Mouse (Mus musculus): ENCODE data around the gene Stard13. TPM values are rescaled to one million over a fixed set of nuclear protein-coding genes. Genes with fewer than 3 reads are reported as not detected.

The Stard13 gene
- polyA plus RNA-seq, 1 experiment = 7.1 TPM

- H3K27me3 ChIP-seq (ENCODE audit: control insufficient read depth, insufficient read depth, low read length, poor library complexity, severe bottlenecking) = no peaks in the 10 kb centered on the region
- H3K9ac ChIP-seq (ENCODE audit: low read depth, poor library complexity, severe bottlenecking) = no peak overlapping the region
- no peak overlapping the region for H3K4me3 ChIP-seq (ENCODE audit: low read depth, low read length)
- H3K4me1 ChIP-seq (ENCODE audit: control insufficient read depth, insufficient read depth, low read length) = no peaks in the 10 kb centered on the region
- H3K9me3 ChIP-seq (replicated peaks; ENCODE audit: control insufficient read depth, insufficient read depth, low read length, poor library complexity, severe bottlenecking) = no peaks in the 10 kb centered on the region; the same call in 1 of the 2 replicates
- H3K27ac ChIP-seq (ENCODE audit: insufficient read depth, low read length) = no peak overlapping the region
- H3K36me3 ChIP-seq (ENCODE audit: control insufficient read depth, insufficient read depth, low read length, poor library complexity, severe bottlenecking) = no peaks in the 10 kb centered on the region
- TF ChIP-seq EP300 (IDR thresholded peaks at IDR 0.05; ENCODE audit: insufficient read depth, low read depth, low read length) (no peak), POLR2A (IDR thresholded peaks at IDR 0.05; ENCODE audit: insufficient read depth, low read length) (no peak), CTCF (IDR thresholded peaks at IDR 0.05; ENCODE audit: low read depth, low read length) (no peak)
Observed at GRCm38 (mm10) chr5:151142241-151142640, 91.4 kb downstream of the Stard13 start.

GRCm38 (mm10) chr5:151137901-151138300 is 95.7 kb downstream of the Stard13 start:
- H3K4me3 ChIP-seq (ENCODE audit: low read depth, low read length) = no peak overlapping the region
- H3K4me1 ChIP-seq (ENCODE audit: control insufficient read depth, insufficient read depth, low read length) = no peaks in the 10 kb centered on the region
- no peaks in the 10 kb centered on the region; the same call in 1 of the 2 replicates for H3K9me3 ChIP-seq (replicated peaks; ENCODE audit: control insufficient read depth, insufficient read depth, low read length, poor library complexity, severe bottlenecking)
- no peaks in the 10 kb centered on the region for H3K27me3 ChIP-seq (ENCODE audit: control insufficient read depth, insufficient read depth, low read length, poor library complexity, severe bottlenecking)
- H3K36me3 ChIP-seq (ENCODE audit: control insufficient read depth, insufficient read depth, low read length, poor library complexity, severe bottlenecking) = no peaks in the 10 kb centered on the region
- TF ChIP-seq POLR2A (IDR thresholded peaks at IDR 0.05; ENCODE audit: insufficient read depth, low read length) (no peak), CTCF (IDR thresholded peaks at IDR 0.05; ENCODE audit: low read depth, low read length) (no peak), EP300 (IDR thresholded peaks at IDR 0.05; ENCODE audit: insufficient read depth, low read depth, low read length) (no peak)
- H3K27ac ChIP-seq (ENCODE audit: insufficient read depth, low read length) = no peak overlapping the region
- H3K9ac ChIP-seq (ENCODE audit: low read depth, poor library complexity, severe bottlenecking) = no peak overlapping the region

- no peak overlapping the region for H3K27ac ChIP-seq (ENCODE audit: insufficient read depth, low read length)
- H3K9ac ChIP-seq (ENCODE audit: low read depth, poor library complexity, severe bottlenecking) = no peak overlapping the region
- no peaks in the 10 kb centered on the region for H3K36me3 ChIP-seq (ENCODE audit: control insufficient read depth, insufficient read depth, low read length, poor library complexity, severe bottlenecking)
- H3K4me3 ChIP-seq (ENCODE audit: low read depth, low read length) = no peak overlapping the region
- no peaks in the 10 kb centered on the region for H3K4me1 ChIP-seq (ENCODE audit: control insufficient read depth, insufficient read depth, low read length)
- no peaks in the 10 kb centered on the region for H3K27me3 ChIP-seq (ENCODE audit: control insufficient read depth, insufficient read depth, low read length, poor library complexity, severe bottlenecking)
- TF ChIP-seq EP300 (IDR thresholded peaks at IDR 0.05; ENCODE audit: insufficient read depth, low read depth, low read length) = no peak
- TF ChIP-seq POLR2A (IDR thresholded peaks at IDR 0.05; ENCODE audit: insufficient read depth, low read length) = no peak
- TF ChIP-seq CTCF (IDR thresholded peaks at IDR 0.05; ENCODE audit: low read depth, low read length) = no peak
- H3K9me3 ChIP-seq (replicated peaks; ENCODE audit: control insufficient read depth, insufficient read depth, low read length, poor library complexity, severe bottlenecking) = no peaks in the 10 kb centered on the region; the same call in 1 of the 2 replicates
Observed at GRCm38 (mm10) chr5:151137311-151137710, 96.3 kb downstream of the Stard13 start.

GRCm38 (mm10) chr5:151135965-151136364 is 97.7 kb downstream of the Stard13 start:
- no peak overlapping the region for H3K27ac ChIP-seq (ENCODE audit: insufficient read depth, low read length)
- H3K27me3 ChIP-seq (ENCODE audit: control insufficient read depth, insufficient read depth, low read length, poor library complexity, severe bottlenecking) = no peaks in the 10 kb centered on the region

DNA sequence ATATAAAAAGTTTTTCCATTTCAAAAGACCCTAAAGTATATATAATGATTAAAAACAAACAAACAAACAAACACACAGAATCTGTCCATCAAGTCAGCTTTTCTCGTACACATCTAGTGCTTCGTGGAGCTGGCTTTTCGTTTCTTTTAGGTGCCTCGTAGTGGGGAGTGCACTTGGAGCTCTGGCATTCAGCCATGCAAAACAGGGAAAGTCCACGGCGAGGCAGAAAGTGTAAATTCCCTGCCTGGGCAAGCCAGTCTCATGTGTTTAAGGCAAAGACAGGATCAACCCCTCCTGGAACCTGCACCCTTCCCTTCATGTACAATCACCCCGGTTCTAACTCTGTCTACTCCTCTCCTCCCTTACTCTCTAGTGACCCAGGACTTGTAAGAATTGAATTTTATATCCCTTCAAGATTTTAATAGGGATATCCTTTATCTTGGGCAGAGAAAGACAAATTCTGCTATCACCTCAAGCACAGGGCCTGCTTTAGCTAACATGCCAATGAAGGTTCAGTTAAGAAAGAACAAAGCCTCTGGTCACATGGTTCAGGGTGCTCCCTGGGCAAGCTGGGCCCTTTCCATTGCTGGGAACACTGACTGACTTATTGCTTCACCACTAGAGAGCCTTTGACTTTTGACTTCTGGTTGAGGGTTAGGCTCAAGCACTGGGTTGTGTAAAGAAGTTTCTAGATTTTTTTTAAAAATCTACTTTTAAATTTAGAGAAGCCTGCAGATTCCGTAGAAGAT is 98.4 kb downstream of the Stard13 start:
- Histone ChIP-seq H3K36me3 (ENCODE audit: control insufficient read depth, insufficient read depth, low read length, poor library complexity, severe bottlenecking) (no peaks in the 10 kb centered on the region), H3K4me1 (ENCODE audit: control insufficient read depth, insufficient read depth, low read length) (no peaks in the 10 kb centered on the region), H3K4me3 (ENCODE audit: low read depth, low read length) (no peak overlapping the region), H3K27me3 (ENCODE audit: control insufficient read depth, insufficient read depth, low read length, poor library complexity, severe bottlenecking) (no peaks in the 10 kb centered on the region), H3K9ac (ENCODE audit: low read depth, poor library complexity, severe bottlenecking) (no peak overlapping the region), H3K27ac (ENCODE audit: insufficient read depth, low read length) (no peak overlapping the region), H3K9me3 (replicated peaks; ENCODE audit: control insufficient read depth, insufficient read depth, low read length, poor library complexity, severe bottlenecking) (no peaks in the 10 kb centered on the region; the same call in 1 of the 2 replicates)
- no peak for TF ChIP-seq CTCF (IDR thresholded peaks at IDR 0.05; ENCODE audit: low read depth, low read length)
- TF ChIP-seq POLR2A (IDR thresholded peaks at IDR 0.05; ENCODE audit: insufficient read depth, low read length) = no peak
- no peak for TF ChIP-seq EP300 (IDR thresholded peaks at IDR 0.05; ENCODE audit: insufficient read depth, low read depth, low read length)

More at GRCm38 (mm10) chr5:151135965-151136364, 97.7 kb downstream of the Stard13 start:
- H3K9ac ChIP-seq (ENCODE audit: low read depth, poor library complexity, severe bottlenecking) = no peak overlapping the region
- no peak overlapping the region for H3K4me3 ChIP-seq (ENCODE audit: low read depth, low read length)
- no peaks in the 10 kb centered on the region for H3K4me1 ChIP-seq (ENCODE audit: control insufficient read depth, insufficient read depth, low read length)
- no peaks in the 10 kb centered on the region for H3K36me3 ChIP-seq (ENCODE audit: control insufficient read depth, insufficient read depth, low read length, poor library complexity, severe bottlenecking)
- no peak for TF ChIP-seq EP300 (IDR thresholded peaks at IDR 0.05; ENCODE audit: insufficient read depth, low read depth, low read length)
- H3K9me3 ChIP-seq (replicated peaks; ENCODE audit: control insufficient read depth, insufficient read depth, low read length, poor library complexity, severe bottlenecking) = no peaks in the 10 kb centered on the region; the same call in 1 of the 2 replicates

- no peaks in the 10 kb centered on the region for H3K36me3 ChIP-seq (ENCODE audit: control insufficient read depth, insufficient read depth, low read length, poor library complexity, severe bottlenecking)
- H3K27me3 ChIP-seq (ENCODE audit: control insufficient read depth, insufficient read depth, low read length, poor library complexity, severe bottlenecking) = no peaks in the 10 kb centered on the region
- no peak overlapping the region for H3K27ac ChIP-seq (ENCODE audit: insufficient read depth, low read length)
- no peaks in the 10 kb centered on the region for H3K4me1 ChIP-seq (ENCODE audit: control insufficient read depth, insufficient read depth, low read length)
- H3K9ac ChIP-seq (ENCODE audit: low read depth, poor library complexity, severe bottlenecking) = no peak overlapping the region
- no peak overlapping the region for H3K4me3 ChIP-seq (ENCODE audit: low read depth, low read length)
- no peaks in the 10 kb centered on the region; the same call in 1 of the 2 replicates for H3K9me3 ChIP-seq (replicated peaks; ENCODE audit: control insufficient read depth, insufficient read depth, low read length, poor library complexity, severe bottlenecking)
- no peak for TF ChIP-seq CTCF (IDR thresholded peaks at IDR 0.05; ENCODE audit: low read depth, low read length)
- TF ChIP-seq POLR2A (IDR thresholded peaks at IDR 0.05; ENCODE audit: insufficient read depth, low read length) = no peak
- TF ChIP-seq EP300 (IDR thresholded peaks at IDR 0.05; ENCODE audit: insufficient read depth, low read depth, low read length) = no peak
Observed at GRCm38 (mm10) chr5:151134202-151134601, 99.4 kb downstream of the Stard13 start.
